Mouse (Mus musculus) neural tube, embryonic 12.5 days (tissue): ENCODE results near the gene Zfp12. TPM values are rescaled to one million over a fixed set of nuclear protein-coding genes. Genes with fewer than 3 reads are reported as not detected.

Experiments used
- ATAC-seq: fragments of 200-750 bp; cut with Nextera tagmentation; 2 replicates; pipeline ENCODE4 v1.8.0; 2017; ENCODE audit warnings: low read depth, mild to moderate bottlenecking, moderate TSS enrichment, moderate library complexity; ENCODE audit not compliant: low FRiP score
- H3K27ac ChIP-seq: fragments of 300-500 bp; sonication (generic); 2 replicates; pipeline ENCODE4 v1.5.1; 2016
- H3K27me3 ChIP-seq: fragments of 300-500 bp; sonication (generic); replicated peaks from 2 replicates; pipeline ENCODE4 v1.6.1; 2016; ENCODE audit warnings: mild to moderate bottlenecking
- H3K36me3 ChIP-seq: fragments of 300-500 bp; sonication (generic); 2 replicates; pipeline ENCODE4 v1.6.1; 2016; ENCODE audit warnings: mild to moderate bottlenecking
- H3K4me1 ChIP-seq: fragments of 300-500 bp; sonication (generic); 2 replicates; pipeline ENCODE4 v1.6.1; 2016
- H3K4me2 ChIP-seq: fragments of 300-500 bp; sonication (generic); replicated peaks from 2 replicates; pipeline ENCODE4 v1.6.1; 2016; ENCODE audit warnings: mild to moderate bottlenecking
- H3K4me3 ChIP-seq: fragments of 300-500 bp; sonication (generic); 2 replicates; pipeline ENCODE4 v1.5.1; 2016
- H3K9ac ChIP-seq: fragments of 300-500 bp; sonication (generic); 2 replicates; pipeline ENCODE4 v1.6.1; 2016; ENCODE audit warnings: mild to moderate bottlenecking
- H3K9me3 ChIP-seq: fragments of 300-500 bp; sonication (generic); 2 replicates; pipeline ENCODE4 v1.6.1; 2016; ENCODE audit warnings: mild to moderate bottlenecking
- WGBS: fragments of 180-500 bp; shearing (Covaris S2); methylation state at CpG from one replicate; pipeline ENCODE4 v1.1.7; 2016; 5-methylcytosine and 5-hydroxymethylcytosine counted together
- polyA plus RNA-seq: library from polyadenylated mRNA; unstranded; fragments of >200 nt; fragmentation: Nextera tagmentation; extraction: Ambion mirVana; gene quantifications from 2 replicates; pipeline ENCODE4 v1.2.1, GENCODE M21; 2016

Zfp12 gene
- polyA plus RNA-seq, 1 experiment from 2014 or later, result 29.3 TPM

- Histone ChIP-seq H3K9ac (peak overlapping the region; percentile 45; the same call in 1 of the 2 replicates), H3K27ac (no peak overlapping the region), H3K9me3 (no peaks in the 10 kb centered on the region), H3K27me3 (peaks cover 71% of the 10 kb centered on the region), H3K4me1 (peaks cover 18% of the 10 kb centered on the region), H3K4me2 (peak overlapping the region; percentile 64), H3K4me3 (peak overlapping the region; percentile 31), H3K36me3 (peaks cover 3% of the 10 kb centered on the region)
- ATAC-seq, result no peak
- 2% methylated on average over 19 of the region's 19 CpGs for WGBS
These were observed 57.9 kb downstream of the Zfp12 start for GRCm38 (mm10) chr5:143292879-143293278.

GRCm38 (mm10) chr5:143293404-143293803 lies 58.4 kb downstream of the Zfp12 start, which contains the start of gene Zfp853:
Gene Zfp853, minus strand, starts transcription at chr5:143293623.
- peak within 1 kb of the TSS; percentile 31 for H3K4me3 ChIP-seq
- H3K4me1 ChIP-seq, result peaks cover 12% of the 10 kb centered on the region
- peak within 1 kb of the TSS; percentile 64 for H3K4me2 ChIP-seq
- no peak within 1 kb of the TSS for H3K27ac ChIP-seq
- H3K36me3 ChIP-seq, result peaks cover 8% of the 10 kb centered on the region
- H3K27me3 ChIP-seq, result peaks cover 66% of the 10 kb centered on the region
- H3K9me3 ChIP-seq, result no peaks in the 10 kb centered on the region
- peak within 1 kb of the TSS; percentile 45; the same call in 1 of the 2 replicates for H3K9ac ChIP-seq
- WGBS, result 10% methylated on average over 30 of the region's 38 CpGs
- ATAC-seq, result no peak

- 87% methylated on average over 3 of the region's 3 CpGs for WGBS
- ATAC-seq, result no peak
These were observed 59.9 kb downstream of the Zfp12 start for GRCm38 (mm10) chr5:143294862-143295261.

GRCm38 (mm10) chr5:143295330-143295729 lies 60.4 kb downstream of the Zfp12 start:
- no peak for ATAC-seq
- 95% methylated on average over 2 of the region's 2 CpGs for WGBS
- peaks cover 27% of the 10 kb centered on the region for H3K36me3 ChIP-seq
- peaks cover 46% of the 10 kb centered on the region for H3K27me3 ChIP-seq
- no peak overlapping the region for H3K9ac ChIP-seq
- H3K4me2 ChIP-seq, result no peak overlapping the region
- no peak overlapping the region for H3K27ac ChIP-seq
- no peak overlapping the region for H3K4me3 ChIP-seq
- H3K4me1 ChIP-seq, result peaks cover 9% of the 10 kb centered on the region
- no peaks in the 10 kb centered on the region for H3K9me3 ChIP-seq

More at GRCm38 (mm10) chr5:143294862-143295261, 59.9 kb downstream of the Zfp12 start:
- Histone ChIP-seq H3K9ac (no peak overlapping the region), H3K4me2 (no peak overlapping the region), H3K4me3 (no peak overlapping the region), H3K36me3 (peaks cover 22% of the 10 kb centered on the region), H3K27ac (no peak overlapping the region), H3K9me3 (no peaks in the 10 kb centered on the region), H3K4me1 (peaks cover 9% of the 10 kb centered on the region), H3K27me3 (peaks cover 51% of the 10 kb centered on the region)

- ATAC-seq, result no peak
- WGBS, result 96% methylated on average over 9 of the region's 9 CpGs
- Histone ChIP-seq H3K9ac (no peak overlapping the region), H3K4me3 (no peak overlapping the region), H3K27ac (no peak overlapping the region), H3K4me1 (peaks cover 9% of the 10 kb centered on the region), H3K9me3 (no peaks in the 10 kb centered on the region), H3K4me2 (no peak overlapping the region), H3K36me3 (peaks cover 53% of the 10 kb centered on the region), H3K27me3 (peaks cover 20% of the 10 kb centered on the region)
These were observed 63.0 kb downstream of the Zfp12 start for GRCm38 (mm10) chr5:143297986-143298385.

GRCm38 (mm10) chr5:143298391-143298790 lies 63.4 kb downstream of the Zfp12 start:
- Histone ChIP-seq H3K36me3 (peaks cover 57% of the 10 kb centered on the region), H3K4me3 (no peak overlapping the region), H3K4me1 (peaks cover 5% of the 10 kb centered on the region), H3K27ac (no peak overlapping the region), H3K27me3 (peaks cover 16% of the 10 kb centered on the region), H3K9ac (no peak overlapping the region), H3K4me2 (no peak overlapping the region), H3K9me3 (no peaks in the 10 kb centered on the region)
- WGBS, result 93% methylated on average over 7 of the region's 7 CpGs
- no peak for ATAC-seq

Other genes with a start within 250 kb of the Zfp12 start
- 43.4 and 47.1 TPM in 2 replicates for gene Rnf216, start 122.2 kb upstream of the Zfp12 start, polyA plus RNA-seq
- not detected in 2 replicates for gene Olfr718-ps1, start 87.6 kb upstream of the Zfp12 start, polyA plus RNA-seq
- gene Rbak, start 54.4 kb upstream of the Zfp12 start, polyA plus RNA-seq, result 18.0 and 18.1 TPM in 2 replicates
- gene Spdye4b, start 54.1 kb upstream of the Zfp12 start, polyA plus RNA-seq, result not detected in 2 replicates
- gene Spdye4a, start 8.3 kb upstream of the Zfp12 start, polyA plus RNA-seq, result not detected in 2 replicates
- gene Zfp316, start 34.9 kb downstream of the Zfp12 start, polyA plus RNA-seq, result 17.3 and 17.4 TPM in 2 replicates
- 0.13 TPM in 1 of 2 replicates, not detected in the other for gene Zfp853, start 58.5 kb downstream of the Zfp12 start, polyA plus RNA-seq
- 53.2 and 57.4 TPM in 2 replicates for gene E130309D02Rik, start 80.2 kb downstream of the Zfp12 start, polyA plus RNA-seq
- 71.5 and 82.7 TPM in 2 replicates for gene Zdhhc4, start 94.1 kb downstream of the Zfp12 start, polyA plus RNA-seq
- 0.19 and 0.37 TPM in 2 replicates for gene Grid2ip, start 122.2 kb downstream of the Zfp12 start, polyA plus RNA-seq
- gene Kdelr2, start 168.7 kb downstream of the Zfp12 start, polyA plus RNA-seq, result 164 and 183 TPM in 2 replicates
- gene Daglb, start 229.4 kb downstream of the Zfp12 start, polyA plus RNA-seq, result 14.8 and 16.3 TPM in 2 replicates